Comparison of ENCODE assay signal across 20 mouse cellular contexts in genomic region chr12:9255661-9256486, GRCm38 (mm10).
DNase-seq lines count a peak whose midpoint lies in the region; ATAC-seq lines count a peak whose summit lies in the region.
"Had no signal": no experiment of that assay in that cellular context is flagged by ENCODE, and none has a peak within 500 bp of the region (broad histone marks: within the 10 kb centered on the region; RNA-seq: fewer than 3 reads in every experiment).

No protein-coding gene starts in this region.

- no peak for ATAC-seq in heart, embryonic 14.5 days (ENCODE audit: insufficient number of reproducible peaks, insufficient read depth, low FRiP score, low read depth)
- ATAC-seq: activated CD4-positive, CD25-positive, alpha-beta regulatory T cell, adult 4 months; Patski had no signal

- no peak overlapping the region for H3K4me3 ChIP-seq in heart, embryonic 14.5 days (ENCODE audit: control insufficient read depth in 1 of 2, insufficient read depth in 1 of 2, low read depth in 1 of 2, low read length in 2 of 2)
- H3K4me3 ChIP-seq: heart, embryonic 13.5 days; limb, embryonic 10.5 days; neural tube, embryonic 12.5 days; stomach, embryonic 15.5 days had no signal

- no peak overlapping the region for H3K27ac ChIP-seq in heart, embryonic 14.5 days (replicated peaks in 1 of 2; ENCODE audit: control insufficient read depth in 1 of 2, insufficient read depth in 1 of 2, low read depth in 2 of 2, low read length in 2 of 2)
- H3K27ac ChIP-seq: heart, embryonic 13.5 days; limb, embryonic 10.5 days; neural tube, embryonic 12.5 days; stomach, embryonic 15.5 days had no signal

- H3K4me2 ChIP-seq in heart, embryonic 14.5 days (ENCODE audit: low read length): 0 out of 2 replicates have a peak overlapping the region, but pooled peaks have one; percentile 1
- H3K4me2 ChIP-seq: heart, embryonic 13.5 days; liver, embryonic 11.5 days; neural tube, embryonic 12.5 days; stomach, embryonic 15.5 days had no signal

- H3K9ac ChIP-seq in heart, embryonic 14.5 days (ENCODE audit: low read length): no peak overlapping the region
- H3K9ac ChIP-seq: heart, embryonic 13.5 days; neural tube, embryonic 12.5 days; stomach, embryonic 15.5 days had no signal

- DNase-seq in heart, postnatal 25 days (ENCODE audit: low spot score): no peak
- peak; percentile 91 for DNase-seq in brain, adult 2 months (ENCODE audit: low read depth, low spot score)
- peak; percentile 81 for DNase-seq in cerebellum, adult 11-12 months
- DNase-seq in cerebellum, postnatal 25 days: peak; percentile 82 to 88
- no peak for DNase-seq in kidney, postnatal 14 days
- no peak for DNase-seq in layer of hippocampus, adult 11-12 months (ENCODE audit: low spot score)
- DNase-seq in kidney, postnatal 25 days: no peak
- DNase-seq: adrenal gland, postnatal 14 days; gastrocnemius, postnatal 25 days; kidney, adult 9 months; lung, adult 2 months; lung, postnatal 36 days had no signal

- intact Hi-C loops in heart, postnatal 25 days (cut with DNase I): loop anchor here (10.0 kb wide), 1 partner anchor 319 kb away; the partner anchor contains the start of gene Osr1

- H3K4me1 ChIP-seq in heart, embryonic 14.5 days (ENCODE audit: control insufficient read depth in 2 of 2, insufficient read depth in 2 of 2, low read length in 2 of 2): peaks cover 3 to 4% of the 10 kb centered on the region in 2 experiments; a peak in 1 of 4 replicates
- H3K4me1 ChIP-seq: stomach, embryonic 15.5 days had no signal

- H3K27me3 ChIP-seq in heart, embryonic 14.5 days (ENCODE audit: control insufficient read depth, insufficient read depth, low read length): no peaks in the 10 kb centered on the region
- H3K27me3 ChIP-seq: Patski; stomach, embryonic 15.5 days had no signal

- WGBS in heart, embryonic 14.5 days: 38% methylated on average over 10 of the region's 10 CpGs

- H3K36me3 ChIP-seq in heart, embryonic 14.5 days (ENCODE audit: control insufficient read depth, insufficient read depth, low read length): no peaks in the 10 kb centered on the region
- H3K36me3 ChIP-seq: heart, embryonic 13.5 days; limb, embryonic 10.5 days; neural tube, embryonic 12.5 days; stomach, embryonic 15.5 days had no signal

- no peaks in the 10 kb centered on the region for H3K9me3 ChIP-seq in heart, embryonic 14.5 days (ENCODE audit: control insufficient read depth, low read length)
- H3K9me3 ChIP-seq: heart, embryonic 13.5 days; limb, embryonic 10.5 days; neural tube, embryonic 12.5 days; stomach, embryonic 15.5 days had no signal

Comparison
In these comparisons a context has a peak if more than half of its experiments do, and no peak if none do; other contexts are left out.
1. DNase-seq: peak in brain, adult 2 months (single experiment), cerebellum, adult 11-12 months (single experiment) and cerebellum, postnatal 25 days (2 of 2); none in heart, postnatal 25 days (single experiment), kidney, postnatal 14 days (single experiment), layer of hippocampus, adult 11-12 months (single experiment) and kidney, postnatal 25 days (0 of 2).